Mouse (Mus musculus): ENCODE data around the gene Clic5.

GRCm38 (mm10) chr17:44162935-44163334 is 25.4 kb upstream of the Clic5 start:
- no peak for TF ChIP-seq CTCF (IDR thresholded peaks at IDR 0.05; ENCODE audit: extremely low read depth, insufficient read depth, low read length)
- TF ChIP-seq POLR2A (IDR thresholded peaks at IDR 0.05; ENCODE audit: extremely low read depth, insufficient read depth, low read length) = no peak
